Mouse (Mus musculus) retina, embryonic 14.5 days (tissue): ENCODE results near the gene Gm17324.
A peak's percentile ranks its signal among the peaks of the same experiment; 100 is the strongest.

Experiments used
- DNase-seq: peaks from one replicate; pipeline ENCODE4 v3.0.0-alpha.2; 2015; ENCODE audit warnings: low spot score

Gm17324 gene

GRCm38 (mm10) chr9:78465725-78466124, 17.1 kb upstream of the Gm17324 start:
- DNase-seq, result no peak

DNA sequence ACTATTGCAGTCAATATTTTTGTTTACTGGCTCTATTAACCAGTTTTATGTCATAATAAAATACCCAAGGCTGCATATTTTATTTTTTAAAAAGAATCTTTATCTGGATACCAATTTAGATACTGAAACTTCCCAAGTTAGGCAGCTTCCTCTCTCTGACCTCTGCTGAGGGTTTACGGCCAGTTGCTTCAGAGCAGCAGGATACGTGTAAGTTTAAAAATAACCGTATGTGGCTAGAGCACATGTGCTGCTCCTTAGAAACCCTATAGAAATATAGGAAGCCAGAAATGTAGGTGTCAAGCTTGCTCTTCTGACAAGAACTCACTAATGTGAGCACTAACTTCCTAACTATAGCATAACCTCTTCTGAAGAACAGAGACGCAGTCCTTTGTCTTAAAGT, 14.8 kb upstream of the Gm17324 start:
- DNase-seq, result no peak

DNA sequence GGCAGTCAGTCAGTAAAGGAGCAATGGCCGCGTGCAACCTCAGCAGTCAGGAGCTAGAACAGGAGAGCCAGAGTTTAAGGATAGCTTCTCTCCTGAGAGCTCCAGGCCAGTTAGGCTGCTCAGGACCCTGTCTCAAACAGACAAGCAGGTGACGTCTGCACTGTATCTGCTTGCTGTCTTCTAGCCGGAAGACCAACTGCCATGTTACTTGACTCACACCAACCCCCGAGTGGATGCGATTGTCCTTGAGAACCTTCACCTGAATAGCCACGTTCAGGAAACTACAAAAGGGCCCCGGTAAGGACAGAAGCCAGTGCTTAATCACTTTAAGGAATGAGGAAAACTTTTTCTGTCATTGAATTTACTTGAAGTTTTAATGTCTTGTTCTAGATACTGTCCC, 8.4 kb upstream of the Gm17324 start:
- no peak for DNase-seq

DNA sequence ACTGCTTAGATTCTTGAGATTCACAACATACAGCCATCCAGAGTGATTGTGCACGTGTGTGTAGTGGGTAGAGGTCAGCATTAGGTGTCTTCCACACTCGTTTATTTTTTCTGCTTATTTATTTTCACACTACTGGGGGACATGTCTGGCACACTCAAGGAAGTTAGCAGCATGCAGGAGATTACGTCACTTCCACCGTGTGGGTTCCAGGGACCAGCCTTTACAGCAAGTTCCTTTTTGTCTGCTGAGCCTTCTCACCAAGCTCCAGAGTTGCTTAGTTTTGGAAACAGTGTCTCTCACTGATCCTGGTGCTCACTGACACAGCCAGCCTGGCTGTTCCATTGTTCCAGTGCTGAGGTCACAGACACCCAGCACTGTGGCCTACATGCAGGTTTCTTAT, 2.8 kb upstream of the Gm17324 start:
- no peak for DNase-seq

DNA sequence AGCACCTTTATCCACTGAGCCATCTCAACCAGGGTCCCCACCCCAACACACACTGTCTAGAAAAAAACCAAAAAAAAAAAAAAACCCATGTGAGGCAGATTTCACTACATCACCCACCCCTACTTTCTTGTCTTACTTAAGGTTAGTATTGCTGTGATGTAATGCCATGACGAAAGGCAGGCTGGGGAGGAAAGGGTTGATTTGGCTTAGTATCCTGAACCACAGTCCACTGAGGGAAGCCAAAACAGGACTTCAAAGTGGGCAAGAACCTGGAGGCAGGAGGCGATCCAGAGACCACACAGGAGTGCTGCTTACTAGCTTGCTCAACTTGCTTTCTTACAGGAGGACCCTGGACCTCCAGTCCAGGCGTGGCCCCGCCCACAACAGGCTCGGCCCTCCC, 1.8 kb upstream of the Gm17324 start:
- DNase-seq, result no peak

GRCm38 (mm10) chr9:78447606-78447972, 997 bp downstream of the Gm17324 start:
- DNase-seq, result no peak

DNA sequence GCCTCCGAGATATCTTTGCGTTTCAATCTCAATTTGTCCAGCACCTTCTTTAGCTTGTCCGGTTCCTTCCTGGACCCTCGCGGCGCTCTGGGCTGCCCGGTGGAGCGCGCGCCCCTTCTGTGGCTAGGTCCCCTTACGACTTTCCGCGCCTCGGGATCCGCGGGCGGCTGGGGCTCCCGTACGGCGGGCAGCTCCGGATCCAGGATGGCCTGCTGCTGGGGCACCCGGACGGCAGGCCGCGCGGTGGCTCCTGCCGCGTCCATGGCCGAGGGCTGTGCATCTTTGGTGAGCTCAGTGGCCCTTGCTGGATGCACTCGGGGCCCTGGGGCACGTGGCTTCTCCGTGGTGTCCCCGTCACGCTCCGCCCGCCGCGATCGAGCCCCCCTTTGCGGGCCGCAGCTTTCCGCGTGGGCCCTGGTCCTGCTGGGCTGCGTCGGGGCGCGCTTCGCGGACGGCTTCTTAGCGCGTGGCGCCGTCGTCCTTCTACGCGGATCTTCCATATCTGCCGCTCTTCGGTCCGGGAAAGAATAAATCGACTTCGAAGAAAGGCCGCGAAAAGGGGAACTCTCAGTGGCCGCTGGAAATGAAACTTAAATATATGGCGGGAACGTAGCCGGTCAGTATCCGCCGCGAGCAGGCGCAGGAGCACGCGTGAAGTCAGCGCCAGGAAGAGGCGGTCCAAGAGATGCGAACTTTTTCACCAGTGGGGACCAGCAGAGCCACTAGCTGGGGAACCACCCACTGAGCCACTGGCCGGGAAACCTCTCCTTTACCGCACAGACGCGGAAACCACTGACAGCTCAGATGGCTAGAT, 5.8 kb downstream of the Gm17324 start, which contains the start of gene Cgas:
Gene Cgas (minus strand): TSS at position 659 of the 814 bp plus-strand sequence.
- peak; percentile 40 for DNase-seq

DNA sequence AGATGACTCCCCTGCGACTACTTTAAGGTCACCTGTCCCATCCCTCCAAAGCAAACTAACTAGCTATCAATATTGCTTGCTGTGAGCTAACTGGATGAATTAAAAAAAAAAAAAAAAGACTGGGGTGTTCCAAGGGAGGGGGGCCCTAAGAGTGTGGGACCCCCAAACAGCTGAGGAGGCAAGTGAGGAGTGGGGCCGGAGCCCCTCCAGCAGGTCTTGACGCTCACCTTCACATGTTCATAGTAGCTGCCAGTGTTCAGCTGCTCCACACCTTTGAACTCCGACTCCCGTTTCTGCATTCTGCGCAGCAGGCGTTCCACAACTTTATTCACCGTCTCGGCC, 6.4 kb downstream of the Gm17324 start:
- no peak for DNase-seq

GRCm38 (mm10) chr9:78439426-78439825, 9.2 kb downstream of the Gm17324 start:
- no peak for DNase-seq

DNA sequence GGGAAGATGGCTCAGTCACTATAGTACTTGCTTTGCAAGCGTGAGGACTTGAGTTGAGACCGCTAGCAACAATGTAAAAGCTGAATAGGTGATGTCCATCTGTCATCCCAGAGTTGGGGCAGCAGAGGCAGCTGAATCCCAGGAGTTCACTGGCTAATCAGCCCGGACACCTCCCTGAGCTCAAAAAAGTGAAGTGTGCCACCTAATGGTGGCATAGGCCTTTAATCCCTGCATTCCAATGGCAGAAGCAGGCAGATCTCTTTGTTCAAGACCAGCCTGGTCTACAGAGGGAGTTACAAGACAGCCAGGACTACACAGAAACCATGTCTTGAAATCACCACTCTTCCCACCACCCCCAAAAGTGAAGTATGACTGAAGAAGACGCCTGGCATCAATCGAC, 16.1 kb downstream of the Gm17324 start:
- DNase-seq, result no peak

GRCm38 (mm10) chr9:78430486-78430885, 18.1 kb downstream of the Gm17324 start:
- DNase-seq, result no peak

GRCm38 (mm10) chr9:78429551-78429950, 19.0 kb downstream of the Gm17324 start:
- DNase-seq, result no peak

DNA sequence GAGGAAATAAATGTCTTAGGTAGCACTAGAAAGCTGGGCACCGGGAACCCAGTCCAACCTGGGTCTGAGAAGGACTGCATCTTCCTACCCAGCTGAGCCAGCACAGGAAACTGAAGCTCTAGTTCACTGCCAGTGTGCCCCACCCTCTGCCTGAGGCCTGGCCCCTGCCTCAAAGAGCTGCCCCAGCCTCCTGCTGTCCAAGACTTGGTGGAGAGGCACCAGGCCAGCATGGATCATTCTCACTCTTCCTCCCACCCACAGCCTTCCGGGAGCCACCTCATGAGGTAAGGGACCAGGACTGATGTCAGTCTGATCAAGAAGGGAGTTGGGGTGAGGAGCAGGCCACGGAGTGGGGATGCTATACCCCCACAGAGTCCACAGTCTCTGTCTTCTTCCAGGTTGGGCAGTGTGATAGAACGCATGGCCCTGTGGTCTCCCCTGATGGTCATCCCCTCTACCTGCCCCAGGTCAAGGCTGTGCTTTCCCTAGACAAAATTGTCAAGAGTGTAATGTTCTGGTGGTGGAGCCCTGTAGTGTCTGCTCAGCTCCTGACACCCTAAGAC, 19.6 kb downstream of the Gm17324 start:
- DNase-seq, result no peak

- no peak for DNase-seq
Measured at GRCm38 (mm10) chr9:78428185-78428584, 20.4 kb downstream of the Gm17324 start.

DNA sequence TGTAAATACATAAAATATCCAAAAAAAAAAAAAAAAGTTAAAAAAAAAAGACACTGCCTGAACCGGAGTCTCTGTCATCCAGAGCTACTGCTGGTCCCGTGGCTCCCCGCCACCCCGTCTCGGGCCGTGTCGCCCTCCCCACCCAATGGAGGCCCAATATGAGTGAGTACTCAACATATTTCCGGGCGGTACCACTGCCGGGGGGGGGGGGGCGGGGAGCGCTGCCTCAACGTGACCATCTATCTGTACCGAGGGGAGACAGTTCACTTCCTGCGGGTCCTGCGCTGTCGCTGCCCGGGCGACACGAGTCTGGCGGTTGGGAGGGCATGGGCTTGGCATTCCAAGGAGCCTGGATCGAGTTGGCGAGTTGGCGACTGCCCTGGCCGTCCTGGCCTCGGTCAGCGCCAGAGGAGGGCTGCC, 21.2 kb downstream of the Gm17324 start:
- DNase-seq, result no peak

DNA sequence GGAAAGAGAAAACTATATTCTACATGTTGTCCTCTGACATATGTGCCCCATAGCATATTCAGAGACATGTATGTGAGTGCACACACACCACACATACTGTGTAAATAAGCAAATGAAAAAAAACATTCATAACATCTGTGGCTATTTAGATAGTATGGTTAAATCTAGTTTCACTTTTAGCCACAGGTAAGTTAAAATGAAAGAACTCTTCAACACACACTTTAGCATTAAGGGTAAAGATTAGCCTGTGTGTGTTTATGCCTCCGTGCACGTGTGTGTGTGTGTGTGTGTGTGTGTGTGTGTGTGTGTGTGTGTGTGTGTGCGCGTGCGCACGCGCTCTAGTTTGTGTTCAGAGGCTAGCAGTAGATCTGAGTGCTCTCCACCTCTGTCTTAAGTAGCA, 47.0 kb downstream of the Gm17324 start:
- no peak for DNase-seq

GRCm38 (mm10) chr9:78400570-78400969, 48.0 kb downstream of the Gm17324 start:
- DNase-seq, result no peak
